Mouse (Mus musculus) subcutaneous adipose tissue, adult 2 months (tissue): Measurements from ENCODE around the gene Tmem132d. TPM values are rescaled to one million over a fixed set of nuclear protein-coding genes. Genes with fewer than 3 reads are reported as not detected.

Source experiments
- polyA plus RNA-seq: library from polyadenylated mRNA; depleted of rRNA; stranded (reverse); fragments of >200 nt; gene quantifications from 2 replicates; pipeline ENCODE4 v1.2.3, GENCODE M21; 2012; ENCODE audit warnings: low replicate concordance; rRNA removed

Tmem132d gene
- 0.08 and 0.19 TPM in 2 replicates for polyA plus RNA-seq

GRCm38 (mm10) chr5:128432916-128433315 is at the start of gene Tmem132d:
Tmem132d (minus strand) TSS chr5:128433077.

Other genes starting within 250 kb of the Tmem132d start
- 0.32 and 11.3 TPM in 2 replicates for gene Fzd10, start 167.8 kb upstream of the Tmem132d start, polyA plus RNA-seq